Mouse (Mus musculus) midbrain, embryonic 11.5 days (tissue): ENCODE data around the gene Atp8b5. TPM values are rescaled to one million over a fixed set of nuclear protein-coding genes. Genes with fewer than 3 reads are reported as not detected.
A peak's percentile ranks its signal among the peaks of the same experiment; 100 is the strongest.

Experiments
- ATAC-seq: fragments of 200-750 bp; cut with Nextera tagmentation; 2 replicates; pipeline ENCODE4 v1.8.0; 2017; ENCODE audit warnings: moderate TSS enrichment, moderate library complexity; ENCODE audit not compliant: low FRiP score
- DNase-seq: peaks from one replicate; pipeline ENCODE4 v3.0.0; 2015; ENCODE audit warnings: low spot score; ENCODE audit errors: missing footprints
- H3K27ac ChIP-seq: fragments of 300-500 bp; sonication (generic); 2 replicates; pipeline ENCODE4 v1.5.1; 2014; ENCODE audit warnings: low read depth, low read length
- H3K27me3 ChIP-seq: fragments of 300-500 bp; sonication (generic); 2 replicates; pipeline ENCODE4 v1.6.1; 2014; ENCODE audit warnings: mild to moderate bottlenecking, low read length, moderate library complexity, mixed read lengths; ENCODE audit not compliant: control insufficient read depth, insufficient read depth
- H3K36me3 ChIP-seq: fragments of 300-500 bp; sonication (generic); 2 replicates; pipeline ENCODE4 v1.6.1; 2014; ENCODE audit warnings: mild to moderate bottlenecking, low read length, moderate library complexity, mixed read lengths; ENCODE audit not compliant: control insufficient read depth, insufficient read depth
- H3K4me1 ChIP-seq: fragments of 300-500 bp; sonication (generic); 2 replicates; pipeline ENCODE4 v1.6.1; 2014; ENCODE audit warnings: low read length; ENCODE audit not compliant: control insufficient read depth, insufficient read depth
- H3K4me2 ChIP-seq: fragments of 300-500 bp; sonication (generic); 2 replicates; pipeline ENCODE4 v1.6.1; 2014; ENCODE audit warnings: mild to moderate bottlenecking, moderate library complexity
- H3K4me3 ChIP-seq: fragments of 300-500 bp; sonication (generic); 2 replicates; pipeline ENCODE4 v1.5.1; 2014; ENCODE audit warnings: low read depth, low read length
- H3K9ac ChIP-seq: fragments of 300-500 bp; sonication (generic); 2 replicates; pipeline ENCODE4 v1.6.1; 2014; ENCODE audit warnings: low read length
- H3K9me3 ChIP-seq: fragments of 300-500 bp; sonication (generic); 2 replicates; pipeline ENCODE4 v1.6.1; 2016; ENCODE audit warnings: low read length; ENCODE audit not compliant: control insufficient read depth
- WGBS: fragments of 180-500 bp; shearing (Covaris S2); extraction: QIAGEN DNeasy Blood & Tissue Kit; methylation state at CpG from one replicate; pipeline ENCODE4 v1.1.7; 2014; 5-methylcytosine and 5-hydroxymethylcytosine counted together
- polyA plus RNA-seq: library from polyadenylated mRNA; unstranded; fragments of >200 nt; fragmentation: Nextera tagmentation; extraction: Ambion mirVana; gene quantifications from 2 replicates; pipeline ENCODE4 v1.2.1, GENCODE M21; 2014

The Atp8b5 gene
- polyA plus RNA-seq, 1 experiment from 2014 or later = 0.30 TPM

DNA sequence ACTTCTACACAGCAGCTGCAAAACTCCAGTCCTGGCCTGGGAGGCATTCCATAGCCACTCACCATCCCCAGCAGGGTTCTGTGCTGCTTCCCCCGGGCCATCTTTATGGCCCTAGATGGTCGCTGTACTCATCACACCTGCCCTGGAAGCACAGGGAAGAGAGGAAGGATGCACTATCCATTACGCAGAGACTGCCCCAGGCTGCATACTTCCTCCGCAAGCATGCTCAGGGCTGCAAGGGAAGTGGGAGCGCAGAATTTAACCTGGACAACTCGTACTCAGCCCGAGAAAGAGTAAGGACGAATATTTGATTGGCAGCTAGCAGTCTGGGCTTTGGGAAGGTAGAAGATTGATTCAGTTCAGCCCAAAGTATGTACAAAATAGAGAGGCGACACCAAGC lies 128.9 kb downstream of the Atp8b5 start:
- no peak overlapping the region for H3K4me3 ChIP-seq
- no peaks in the 10 kb centered on the region for H3K36me3 ChIP-seq
- 81% methylated on average over 9 of the region's 9 CpGs for WGBS
- ATAC-seq = no peak
- H3K27ac ChIP-seq = no peak overlapping the region
- H3K27me3 ChIP-seq = no peaks in the 10 kb centered on the region
- DNase-seq = no peak
- H3K9ac ChIP-seq = no peak overlapping the region
- H3K4me2 ChIP-seq = no peak overlapping the region
- peaks cover 9% of the 10 kb centered on the region for H3K4me1 ChIP-seq
- H3K9me3 ChIP-seq = no peaks in the 10 kb centered on the region

DNA sequence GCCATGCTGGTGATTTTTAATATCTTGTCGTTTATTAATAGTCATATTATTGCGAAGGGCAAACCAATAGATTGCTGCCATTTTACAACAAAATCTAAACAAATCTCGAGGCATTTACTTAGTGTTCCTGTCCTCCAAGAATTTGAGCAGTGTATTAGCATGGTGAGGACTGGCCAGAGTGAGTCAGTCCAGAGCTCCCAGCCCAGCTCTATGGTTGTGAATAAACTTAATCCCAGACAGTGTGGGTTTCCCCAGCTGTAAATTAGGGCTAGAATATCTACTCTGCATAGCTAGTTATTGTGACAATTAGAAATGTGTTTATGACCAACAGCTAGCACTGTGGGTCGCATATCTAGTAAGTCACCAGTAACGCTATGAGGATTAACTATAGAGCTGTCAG lies 129.4 kb downstream of the Atp8b5 start:
- no peaks in the 10 kb centered on the region for H3K9me3 ChIP-seq
- 91% methylated on average over 5 of the region's 5 CpGs for WGBS
- H3K27me3 ChIP-seq = no peaks in the 10 kb centered on the region
- H3K9ac ChIP-seq = no peak overlapping the region
- no peak for ATAC-seq
- no peak overlapping the region for H3K4me3 ChIP-seq
- no peaks in the 10 kb centered on the region for H3K36me3 ChIP-seq
- peaks cover 11% of the 10 kb centered on the region for H3K4me1 ChIP-seq
- H3K4me2 ChIP-seq = no peak overlapping the region
- DNase-seq = no peak
- H3K27ac ChIP-seq = no peak overlapping the region

DNA sequence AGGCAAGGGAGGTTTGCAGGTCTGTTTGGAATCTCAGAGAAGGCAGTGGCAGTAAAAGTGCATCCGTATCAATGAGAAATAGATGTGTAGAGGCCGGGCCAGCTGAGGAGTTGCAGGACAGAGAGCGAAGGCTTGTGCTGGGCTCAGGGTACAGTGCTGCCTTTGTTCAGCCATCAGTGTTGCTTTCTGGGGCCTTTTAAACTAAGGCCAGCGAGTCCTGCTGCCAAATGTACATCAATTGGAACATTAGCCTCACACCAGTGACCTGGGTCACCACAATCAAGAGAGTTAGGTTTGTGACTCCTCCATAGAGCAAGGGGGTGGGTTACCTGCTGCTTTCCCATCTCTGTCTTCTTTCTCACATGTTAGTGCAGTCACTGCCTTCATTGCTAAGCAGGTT lies 131.1 kb downstream of the Atp8b5 start:
- Histone ChIP-seq H3K27me3 (no peaks in the 10 kb centered on the region), H3K27ac (no peak overlapping the region), H3K9me3 (no peaks in the 10 kb centered on the region), H3K4me3 (no peak overlapping the region), H3K4me1 (peaks cover 11% of the 10 kb centered on the region), H3K9ac (no peak overlapping the region), H3K4me2 (no peak overlapping the region), H3K36me3 (no peaks in the 10 kb centered on the region)
- ATAC-seq (no peak), DNase-seq (no peak)
- WGBS = 83% methylated on average over 4 of the region's 4 CpGs

DNA sequence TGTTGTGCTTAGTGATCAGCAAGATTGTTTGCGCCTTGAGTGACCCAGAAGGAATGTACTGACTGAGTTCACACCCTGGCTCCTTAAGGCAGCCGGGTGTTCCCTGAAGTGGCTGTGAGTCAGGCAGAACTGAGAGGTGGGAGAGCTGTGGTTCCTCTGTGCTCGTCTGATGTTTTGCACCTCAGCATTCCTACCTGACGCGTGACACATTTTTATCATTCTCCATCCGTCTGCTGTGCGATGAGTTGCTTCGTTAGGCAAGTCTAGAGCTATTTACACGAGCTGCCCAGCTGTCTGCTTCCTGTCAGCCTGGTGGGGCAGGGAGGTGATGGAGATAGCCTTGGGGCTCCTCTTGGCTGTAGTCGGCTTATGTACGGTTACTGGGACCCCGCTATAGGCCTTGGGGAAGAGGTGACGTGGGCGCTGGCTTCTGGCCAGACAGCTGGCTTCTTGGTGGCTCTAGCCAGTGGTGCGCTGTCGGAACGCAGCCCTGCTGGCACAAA lies 131.9 kb downstream of the Atp8b5 start:
- H3K27me3 ChIP-seq = no peaks in the 10 kb centered on the region
- no peak overlapping the region for H3K4me3 ChIP-seq
- no peaks in the 10 kb centered on the region for H3K9me3 ChIP-seq
- peaks cover 11% of the 10 kb centered on the region for H3K4me1 ChIP-seq
- WGBS = 75% methylated on average over 17 of the region's 17 CpGs
- H3K27ac ChIP-seq = no peak overlapping the region
- no peaks in the 10 kb centered on the region for H3K36me3 ChIP-seq
- no peak overlapping the region for H3K4me2 ChIP-seq
- no peak overlapping the region for H3K9ac ChIP-seq
- DNase-seq (peak; percentile 72), ATAC-seq (no peak)

DNA sequence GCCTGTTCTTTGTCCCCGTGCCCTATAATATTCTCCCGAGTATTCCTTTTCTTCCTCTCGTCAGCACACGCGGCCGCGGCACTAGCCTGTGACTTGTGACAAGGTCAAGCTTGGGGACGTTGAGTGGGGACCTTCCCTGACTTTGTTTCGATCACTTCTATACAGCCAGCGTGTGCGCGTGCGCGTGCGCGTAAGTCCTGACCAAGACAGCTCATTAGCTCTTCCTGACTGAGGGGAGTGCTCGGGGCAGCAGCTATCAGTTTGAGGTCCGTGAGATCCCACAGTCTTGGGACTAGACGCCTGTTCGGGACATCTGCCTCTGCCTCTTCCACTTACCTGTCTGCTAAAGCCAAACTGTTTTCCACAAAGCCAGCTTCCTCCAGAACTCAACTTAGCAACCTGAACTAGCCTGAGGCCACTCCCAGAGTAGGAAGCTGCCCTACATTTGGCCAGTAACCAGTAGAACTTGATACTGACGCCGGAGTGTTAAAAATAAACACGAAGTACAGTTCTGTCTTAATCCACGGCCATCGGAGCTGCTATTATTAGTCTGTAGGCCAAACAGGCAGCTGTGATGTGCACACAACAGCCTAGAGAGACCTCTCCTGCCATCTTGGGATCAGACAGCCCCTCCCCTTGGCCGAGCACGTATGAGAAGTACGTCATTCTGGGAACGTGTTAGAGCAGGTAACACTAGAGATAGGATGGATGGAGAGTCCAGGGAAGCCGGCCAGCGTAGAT lies 132.6 kb downstream of the Atp8b5 start:
- Histone ChIP-seq H3K4me2 (no peak overlapping the region), H3K4me3 (no peak overlapping the region), H3K9me3 (no peaks in the 10 kb centered on the region), H3K27ac (no peak overlapping the region), H3K27me3 (no peaks in the 10 kb centered on the region), H3K9ac (no peak overlapping the region), H3K36me3 (no peaks in the 10 kb centered on the region), H3K4me1 (peaks cover 11% of the 10 kb centered on the region)
- DNase-seq (peak; percentile 82), ATAC-seq (no peak)
- whole genome bisulfite sequencing = 87% methylated on average over 31 of the region's 31 CpGs

DNA sequence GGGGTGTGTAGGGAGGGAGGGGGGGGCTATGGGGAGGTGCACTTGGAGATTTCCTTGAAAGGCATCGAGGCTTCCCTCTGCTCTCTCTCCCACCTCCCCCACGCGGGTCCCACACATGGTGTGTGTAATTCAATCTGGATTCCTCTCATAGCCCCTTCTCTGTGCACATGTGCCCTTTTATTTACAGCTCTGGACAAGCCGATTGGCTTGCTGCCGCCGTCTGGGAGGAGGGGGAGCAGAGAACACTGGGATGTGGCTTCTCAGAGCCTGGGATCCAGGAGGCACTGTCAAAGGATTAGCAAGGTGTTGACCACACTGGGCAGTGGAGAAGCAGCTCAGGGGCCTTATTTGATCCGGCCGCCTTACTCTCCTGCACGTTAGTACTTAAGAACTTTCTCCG lies 134.0 kb downstream of the Atp8b5 start:
- DNase-seq (peak; percentile 79), ATAC-seq (0 out of 2 replicates have a peak, but pooled peaks have one; percentile 35)
- H3K27me3 ChIP-seq = no peaks in the 10 kb centered on the region
- H3K27ac ChIP-seq = no peak overlapping the region
- WGBS = 28% methylated on average over 10 of the region's 10 CpGs
- peaks cover 15% of the 10 kb centered on the region for H3K4me1 ChIP-seq
- H3K9ac ChIP-seq = 0 out of 2 replicates have a peak overlapping the region, but pooled peaks have one; percentile 40
- H3K4me3 ChIP-seq = no peak overlapping the region
- no peaks in the 10 kb centered on the region for H3K36me3 ChIP-seq
- H3K9me3 ChIP-seq = no peaks in the 10 kb centered on the region
- no peak overlapping the region for H3K4me2 ChIP-seq

DNA sequence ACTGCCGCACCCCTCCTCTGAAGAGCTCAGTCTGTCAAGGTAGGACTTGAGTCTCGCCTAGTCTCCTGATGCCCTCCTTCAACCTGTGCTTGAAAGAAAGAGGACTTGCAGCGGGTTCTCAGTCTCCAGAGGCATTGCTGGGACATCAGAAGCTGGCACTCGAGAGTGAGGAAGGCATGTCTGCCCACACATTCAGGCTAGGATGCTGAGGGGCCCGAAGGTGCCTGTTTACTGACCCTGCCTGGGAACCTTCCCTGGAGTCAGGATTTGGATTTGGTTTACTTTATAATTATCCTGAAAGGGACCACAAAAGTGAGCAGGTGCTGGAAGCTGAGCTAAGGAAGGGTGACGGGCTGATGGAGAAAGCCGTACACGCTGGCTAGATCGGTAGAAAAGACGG lies 134.5 kb downstream of the Atp8b5 start:
- Histone ChIP-seq H3K27me3 (no peaks in the 10 kb centered on the region), H3K27ac (no peak overlapping the region), H3K9me3 (no peaks in the 10 kb centered on the region), H3K9ac (no peak overlapping the region), H3K4me1 (peaks cover 16% of the 10 kb centered on the region), H3K4me2 (no peak overlapping the region), H3K4me3 (no peak overlapping the region), H3K36me3 (no peaks in the 10 kb centered on the region)
- DNase-seq (peak; percentile 66), ATAC-seq (no peak)
- WGBS = 83% methylated on average over 10 of the region's 10 CpGs

DNA sequence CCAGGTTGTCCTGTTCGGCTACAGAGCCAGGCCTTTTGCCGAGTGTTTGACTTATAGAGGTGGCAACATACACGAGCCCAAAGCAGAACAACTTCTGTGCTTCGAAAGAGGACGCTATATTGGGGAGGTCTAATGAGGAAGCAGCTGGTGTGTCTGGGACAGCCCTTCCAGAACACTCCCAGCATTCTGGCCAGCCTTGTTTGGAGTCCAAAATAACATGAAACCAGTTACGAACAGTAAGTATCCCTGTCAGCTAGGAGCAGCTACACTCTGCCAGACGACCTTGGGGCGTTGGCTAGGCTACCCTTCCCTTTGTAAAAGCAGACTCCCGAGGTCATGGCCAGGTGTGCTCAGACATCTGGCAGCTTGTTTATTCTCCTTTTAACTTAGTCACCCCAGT lies 135.3 kb downstream of the Atp8b5 start:
- peak; percentile 59 for DNase-seq
- Histone ChIP-seq H3K27me3 (no peaks in the 10 kb centered on the region), H3K27ac (no peak overlapping the region), H3K9me3 (no peaks in the 10 kb centered on the region), H3K9ac (no peak overlapping the region), H3K36me3 (no peaks in the 10 kb centered on the region), H3K4me1 (peaks cover 17% of the 10 kb centered on the region), H3K4me2 (no peak overlapping the region), H3K4me3 (no peak overlapping the region)
- no peak for ATAC-seq
- 89% methylated on average over 9 of the region's 9 CpGs for WGBS

DNA sequence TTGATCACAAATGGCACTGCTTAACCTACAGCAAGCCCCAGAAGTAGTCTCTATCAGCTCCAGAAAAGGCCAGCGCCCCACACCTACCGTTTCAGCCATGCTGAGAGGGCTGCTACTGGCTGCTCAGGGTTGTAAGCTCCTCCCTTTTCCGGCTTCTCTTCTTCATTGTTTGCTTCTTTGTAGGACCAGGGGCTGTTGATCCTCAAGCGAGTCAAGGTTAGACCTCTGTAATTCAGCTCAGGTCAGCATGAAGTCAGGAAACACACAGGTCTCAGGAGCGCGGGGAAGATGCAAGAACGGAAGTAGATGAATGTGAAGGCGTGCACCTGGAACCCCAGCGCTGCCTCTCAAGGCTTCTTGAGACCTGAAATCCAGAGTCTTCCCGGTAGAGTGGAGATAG lies 137.7 kb downstream of the Atp8b5 start:
- H3K4me3 ChIP-seq = no peak overlapping the region
- no peak for DNase-seq
- peaks cover 17% of the 10 kb centered on the region for H3K4me1 ChIP-seq
- ATAC-seq = no peak
- no peak overlapping the region for H3K4me2 ChIP-seq
- no peak overlapping the region for H3K27ac ChIP-seq
- no peaks in the 10 kb centered on the region for H3K36me3 ChIP-seq
- no peaks in the 10 kb centered on the region for H3K9me3 ChIP-seq
- H3K9ac ChIP-seq = no peak overlapping the region
- H3K27me3 ChIP-seq = no peaks in the 10 kb centered on the region
- 86% methylated on average over 10 of the region's 10 CpGs for WGBS
